Mouse (Mus musculus) testis, postnatal 14 days (tissue): ENCODE results near the gene Kctd21.
A peak's percentile ranks its signal among the peaks of the same experiment; 100 is the strongest.

ENCODE experiments used
- DNase-seq: peaks from one replicate; pipeline ENCODE4 v3.0.0; 2021; ENCODE audit warnings: low spot score

Gene Kctd21

GRCm38 (mm10) chr7:97317706-97318105 is 14.4 kb upstream of the Kctd21 start:
- no peak for DNase-seq

GRCm38 (mm10) chr7:97324342-97324741 is 7.8 kb upstream of the Kctd21 start:
- no peak for DNase-seq

- peak; percentile 49 for DNase-seq
These were observed 6.8 kb upstream of the Kctd21 start for GRCm38 (mm10) chr7:97325156-97325985.

GRCm38 (mm10) chr7:97327376-97327775 is 4.8 kb upstream of the Kctd21 start:
- DNase-seq, result no peak

GRCm38 (mm10) chr7:97328891-97329588 is 3.1 kb upstream of the Kctd21 start:
- no peak for DNase-seq

- no peak for DNase-seq
These were observed 2.5 kb upstream of the Kctd21 start for GRCm38 (mm10) chr7:97329676-97330075.

- no peak for DNase-seq
These were observed 1.0 kb upstream of the Kctd21 start for GRCm38 (mm10) chr7:97330931-97331645.

GRCm38 (mm10) chr7:97332667-97333041 is 527 bp downstream of the Kctd21 start:
- DNase-seq, result no peak

- DNase-seq, result no peak
These were observed 1.2 kb downstream of the Kctd21 start for GRCm38 (mm10) chr7:97333113-97333898.

GRCm38 (mm10) chr7:97334406-97334805 is 2.3 kb downstream of the Kctd21 start:
- no peak for DNase-seq

- no peak for DNase-seq
These were observed 4.6 kb downstream of the Kctd21 start for GRCm38 (mm10) chr7:97336678-97337077.

GRCm38 (mm10) chr7:97338593-97338992 is 6.5 kb downstream of the Kctd21 start:
- DNase-seq, result no peak

GRCm38 (mm10) chr7:97339623-97340022 is 7.5 kb downstream of the Kctd21 start:
- DNase-seq, result no peak

GRCm38 (mm10) chr7:97340907-97341849 is 9.1 kb downstream of the Kctd21 start:
- no peak for DNase-seq

GRCm38 (mm10) chr7:97342961-97343360 is 10.8 kb downstream of the Kctd21 start:
- DNase-seq, result no peak

GRCm38 (mm10) chr7:97344655-97345054 is 12.5 kb downstream of the Kctd21 start:
- peak; percentile 59 for DNase-seq

- DNase-seq, result no peak
These were observed 13.2 kb downstream of the Kctd21 start for GRCm38 (mm10) chr7:97345229-97345871.

GRCm38 (mm10) chr7:97346111-97346821 is 14.1 kb downstream of the Kctd21 start:
- DNase-seq, result no peak

- DNase-seq, result no peak
These were observed 14.7 kb downstream of the Kctd21 start for GRCm38 (mm10) chr7:97346822-97347166.

- DNase-seq, result no peak
These were observed 15.3 kb downstream of the Kctd21 start for GRCm38 (mm10) chr7:97347464-97347863.
